Mouse (Mus musculus): ENCODE results near the gene Zfp524. TPM values are rescaled to one million over a fixed set of nuclear protein-coding genes. Genes with fewer than 3 reads are reported as not detected.

The Zfp524 gene
- total RNA-seq, 2 experiments from 2014 or later = 8.7 to 14.0 TPM

- DNase-seq = no peak
Measured at GRCm38 (mm10) chr7:5047313-5047712, 33.1 kb downstream of the Zfp524 start.

GRCm38 (mm10) chr7:5051193-5052192 lies 37.3 kb downstream of the Zfp524 start, which contains the start of gene Zfp580:
Zfp580 (plus strand) TSS chr7:5051538.
- peak; percentile 78 to 87 for DNase-seq

- no peak for DNase-seq
Measured at GRCm38 (mm10) chr7:5052438-5052837, 38.2 kb downstream of the Zfp524 start.

- DNase-seq = no peak
Measured at GRCm38 (mm10) chr7:5052931-5053343, 38.7 kb downstream of the Zfp524 start.

GRCm38 (mm10) chr7:5053456-5054179 lies 39.4 kb downstream of the Zfp524 start:
- no peak for DNase-seq

GRCm38 (mm10) chr7:5056651-5057263 lies 42.5 kb downstream of the Zfp524 start:
- no peak for DNase-seq

- no peak for DNase-seq
Measured at GRCm38 (mm10) chr7:5057381-5057780, 43.2 kb downstream of the Zfp524 start.

GRCm38 (mm10) chr7:5057804-5058203 lies 43.6 kb downstream of the Zfp524 start:
- DNase-seq = no peak

GRCm38 (mm10) chr7:5058631-5059030 lies 44.4 kb downstream of the Zfp524 start:
- no peak for DNase-seq

GRCm38 (mm10) chr7:5059421-5059820 lies 45.2 kb downstream of the Zfp524 start:
- DNase-seq = no peak

GRCm38 (mm10) chr7:5060239-5060731 lies 46.1 kb downstream of the Zfp524 start:
- DNase-seq = peak; percentile 83 to 89

- DNase-seq = peak; percentile 97 to 98
Measured at GRCm38 (mm10) chr7:5060944-5061773, 46.9 kb downstream of the Zfp524 start.

GRCm38 (mm10) chr7:5061774-5062359 lies 47.7 kb downstream of the Zfp524 start, which contains the start of gene U2af2:
U2af2 (plus strand) TSS chr7:5062143.
- peak; percentile 95 to 98 for DNase-seq

- DNase-seq = peak; percentile 77 to 80
Measured at GRCm38 (mm10) chr7:5062360-5063001, 48.3 kb downstream of the Zfp524 start.

GRCm38 (mm10) chr7:5064886-5065285 lies 50.7 kb downstream of the Zfp524 start:
- DNase-seq = no peak

Other genes starting within 250 kb of the Zfp524 start
- gene Fam71e2, start 243.1 kb upstream of the Zfp524 start, total RNA-seq (2021) = not detected
- gene Il11, start 231.6 kb upstream of the Zfp524 start, total RNA-seq (2021) = under 1 TPM; 0.13 to 0.56 TPM
- gene Tmem190, start 231.5 kb upstream of the Zfp524 start, total RNA-seq (2021) = not detected
- gene Tmem238, start 224.8 kb upstream of the Zfp524 start, total RNA-seq (2021) = 10 to 100 TPM in 1 of 2 experiments, 1 to 10 TPM in 1; 8.2 to 15.0 TPM
- gene Rpl28, start 221.5 kb upstream of the Zfp524 start, total RNA-seq (2021) = 1,000 to 10,000 TPM in 1 of 2 experiments, 100 to 1,000 TPM in 1; 989 to 1,001 TPM
- gene Ube2s, start 201.8 kb upstream of the Zfp524 start, total RNA-seq (2021) = 100 to 1,000 TPM; 123 to 125 TPM
- under 1 TPM; 0.86 to 0.93 TPM for gene Shisa7, start 169.7 kb upstream of the Zfp524 start, total RNA-seq (2021)
- gene Isoc2b, start 144.2 kb upstream of the Zfp524 start, total RNA-seq (2021) = 10 to 100 TPM in 1 of 2 experiments, 1 to 10 TPM in 1; 9.2 to 23.4 TPM
- gene Isoc2a, start 137.3 kb upstream of the Zfp524 start, total RNA-seq (2021) = 10 to 100 TPM; 23.5 to 47.3 TPM
- not detected for gene Gm36210, start 107.9 kb upstream of the Zfp524 start, total RNA-seq (2021)
- gene Zfp628, start 99.2 kb upstream of the Zfp524 start, total RNA-seq (2021) = 10 to 100 TPM; 13.7 to 15.5 TPM
- gene Nat14, start 92.4 kb upstream of the Zfp524 start, total RNA-seq (2021) = 10 to 100 TPM in 1 of 2 experiments, 1 to 10 TPM in 1; 7.1 to 11.5 TPM
- 1 to 10 TPM; 1.7 to 2.7 TPM for gene Ssc5d, start 88.6 kb upstream of the Zfp524 start, total RNA-seq (2021)
- under 1 TPM; 0.36 to 0.89 TPM for gene Sbk2, start 50.0 kb upstream of the Zfp524 start, total RNA-seq (2021)
- gene Sbk3, start 43.2 kb upstream of the Zfp524 start, total RNA-seq (2021) = under 1 TPM; 0.23 to 0.50 TPM
- gene Zfp579, start 18.3 kb upstream of the Zfp524 start, total RNA-seq (2021) = 10 to 100 TPM; 16.5 to 16.8 TPM
- 10 to 100 TPM; 23.5 to 31.5 TPM for gene Fiz1, start 282 bp downstream of the Zfp524 start, total RNA-seq (2021)
- gene Gm44973, start 1.1 kb downstream of the Zfp524 start, total RNA-seq (2021) = not detected
- gene Zfp865, start 6.0 kb downstream of the Zfp524 start, total RNA-seq (2021) = 10 to 100 TPM; 22.1 to 24.1 TPM
- 1 to 10 TPM in 1 of 2 experiments, under 1 TPM in 1; 0.96 to 1.4 TPM for gene Ccdc106, start 6.1 kb downstream of the Zfp524 start, total RNA-seq (2021)
- not detected for gene 4632433K11Rik, start 19.7 kb downstream of the Zfp524 start, total RNA-seq (2021)
- 1 to 10 TPM; 3.8 to 4.5 TPM for gene Zfp784, start 24.0 kb downstream of the Zfp524 start, total RNA-seq (2021)
- 1 to 10 TPM; 6.4 to 9.3 TPM for gene Zfp580, start 37.1 kb downstream of the Zfp524 start, total RNA-seq (2021)
- gene U2af2, start 47.7 kb downstream of the Zfp524 start, total RNA-seq (2021) = 100 to 1,000 TPM; 143 to 180 TPM
- 100 to 1,000 TPM; 146 to 155 TPM for gene Epn1, start 65.8 kb downstream of the Zfp524 start, total RNA-seq (2021)
- gene Rfpl4, start 102.5 kb downstream of the Zfp524 start, total RNA-seq (2021) = under 1 TPM in 1 of 2 experiments, not detected in 1; 0.56 TPM
- 1 to 10 TPM; 1.3 to 1.4 TPM for gene Rasl2-9, start 111.5 kb downstream of the Zfp524 start, total RNA-seq (2021)
- not detected for gene Vmn1r55, start 135.3 kb downstream of the Zfp524 start, total RNA-seq (2021)
- not detected for gene Vmn1r56, start 182.3 kb downstream of the Zfp524 start, total RNA-seq (2021)
- not detected for gene Vmn1r57, start 204.1 kb downstream of the Zfp524 start, total RNA-seq (2021)